Mouse (Mus musculus) left cerebral cortex, adult 9 months (tissue): ENCODE measurements around the gene Tbc1d10b.

ENCODE experiments used
- DNase-seq, 2 experiments: peaks; one replicate each; pipeline ENCODE4 v3.0.0; 2022; ENCODE audit warnings: low spot score in 2 of 2

Gene Tbc1d10b

GRCm38 (mm10) chr7:127162546-127162945 lies 45.7 kb downstream of the Tbc1d10b start:
- no peak for DNase-seq

DNA sequence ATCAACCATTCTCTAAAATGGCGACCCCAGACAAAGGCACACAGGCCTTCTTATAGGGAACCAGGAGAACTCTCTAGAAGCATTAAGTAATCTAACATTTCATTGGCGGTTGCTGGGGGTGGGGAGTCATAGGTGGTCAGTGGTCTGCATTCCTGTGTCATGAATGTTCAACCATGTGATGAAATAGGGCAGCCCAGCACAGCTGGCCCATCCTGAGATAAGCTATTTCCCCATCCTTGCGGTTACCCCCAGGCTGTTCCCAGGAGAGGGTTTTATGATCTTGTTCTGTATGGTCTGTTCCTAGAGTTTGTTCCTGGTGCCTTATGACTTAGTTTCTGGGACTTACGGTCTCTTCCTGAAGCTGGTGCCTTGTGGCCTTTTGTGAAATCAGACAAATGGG lies 50.7 kb downstream of the Tbc1d10b start:
- DNase-seq = no peak

GRCm38 (mm10) chr7:127153477-127153876 lies 54.8 kb downstream of the Tbc1d10b start:
- no peak for DNase-seq

GRCm38 (mm10) chr7:127152464-127152863 lies 55.8 kb downstream of the Tbc1d10b start:
- DNase-seq = no peak

- no peak for DNase-seq
Observed at GRCm38 (mm10) chr7:127147901-127148300, 60.4 kb downstream of the Tbc1d10b start.
